Mouse (Mus musculus) adrenal gland, adult 2 months (tissue): ENCODE measurements around the gene Nrxn3. TPM values are rescaled to one million over a fixed set of nuclear protein-coding genes. Genes with fewer than 3 reads are reported as not detected.

ENCODE experiments used
- DNase-seq: peaks from one replicate; pipeline ENCODE4 v3.0.0; 2021
- microRNA-seq, 2 experiments: library from miRNA; unstranded; fragments of <30 nt; microRNA quantifications; one replicate each; pipeline ENCODE4 v1.2.0; 2021
- polyA plus RNA-seq: library from polyadenylated mRNA; depleted of rRNA; stranded (reverse); fragments of >200 nt; gene quantifications from 2 replicates; pipeline ENCODE4 v1.2.3, GENCODE M21; 2012
- total RNA-seq, 2 experiments: library from RNA; stranded (reverse); gene quantifications; 2 replicates each; pipeline ENCODE4 v1.2.3; 2021

The Nrxn3 gene
- total and polyA plus RNA-seq, 3 experiments, result 0.10 to 0.49 (median 0.18) TPM

DNA sequence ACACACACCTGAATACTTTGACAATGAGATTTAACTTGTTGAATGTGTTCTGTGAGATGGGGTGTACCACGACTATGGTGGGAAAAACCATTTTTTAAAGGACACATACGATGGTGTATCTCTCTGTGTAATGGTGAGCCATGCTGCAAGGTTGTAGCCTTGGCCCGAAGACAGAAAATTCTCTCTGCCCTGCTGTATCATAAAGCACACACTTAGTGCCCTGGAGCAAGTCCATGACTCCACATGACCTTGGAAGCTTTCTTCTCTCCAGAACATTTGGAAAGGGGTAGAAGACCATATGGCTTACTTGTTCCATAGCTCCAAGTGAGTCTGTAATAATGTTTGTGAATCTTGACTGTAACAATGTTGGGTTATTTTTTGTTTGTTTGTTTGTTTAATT lies 1609.8 kb downstream of the Nrxn3 start:
- no peak for DNase-seq

DNA sequence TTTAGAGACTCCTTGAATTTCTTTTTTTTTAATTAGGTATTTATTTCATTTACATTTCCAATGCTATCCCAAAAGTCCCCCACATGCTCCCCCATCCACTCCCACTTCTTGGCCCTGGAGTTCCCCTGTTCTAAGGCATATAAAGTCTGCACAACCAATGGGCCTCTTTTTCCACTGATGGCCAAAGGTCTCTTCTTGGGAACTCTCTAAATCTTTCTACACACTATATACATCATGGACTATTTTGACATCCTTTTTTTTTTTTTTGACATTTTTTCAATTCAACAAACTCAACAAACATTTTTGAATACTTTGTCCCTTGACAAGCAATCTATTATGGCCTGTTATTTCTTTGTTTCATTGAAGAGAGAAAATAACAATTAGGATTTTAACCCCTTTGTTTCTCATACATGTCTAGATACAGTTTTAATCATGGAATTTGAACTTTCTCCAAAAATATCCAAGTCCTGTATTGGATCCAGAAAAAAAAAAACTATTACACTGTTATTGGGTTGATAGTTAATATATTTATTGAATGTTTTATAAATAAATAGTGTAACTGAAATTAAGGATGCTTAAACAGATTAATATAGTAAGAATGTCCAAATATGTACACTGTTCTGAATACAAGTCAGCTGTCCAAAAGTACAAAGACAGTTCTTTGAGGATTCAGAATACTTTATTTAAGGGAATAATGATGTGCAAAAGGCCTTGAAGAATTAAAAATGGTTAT lies 1615.0 kb downstream of the Nrxn3 start:
- DNase-seq, result no peak

DNA sequence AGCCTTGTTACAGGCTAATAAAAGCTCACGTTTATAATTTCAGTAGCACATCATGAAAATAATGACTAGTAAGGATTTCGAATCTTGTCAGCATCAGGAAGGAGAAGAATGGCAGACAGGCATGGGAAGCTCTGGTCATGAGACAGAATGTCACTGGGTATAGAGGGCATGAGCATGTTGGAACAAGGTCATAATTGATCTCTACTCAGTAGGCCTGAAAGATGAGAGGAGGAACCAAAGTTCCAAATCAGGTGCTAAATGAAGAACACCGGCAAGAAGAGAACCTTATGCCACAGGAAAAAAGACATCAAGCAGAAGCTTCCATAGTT lies 1615.5 kb downstream of the Nrxn3 start:
- no peak for DNase-seq

Small RNA genes within 50 kb of the gene (microRNA-seq; reads per million reads assigned to microRNA genes)
- 0 reads per million in 2 experiments for gene Gm23989
- 0 reads per million in 2 experiments for gene Gm27313
